Mouse (Mus musculus): Measurements from ENCODE around the gene Unc13d. TPM values are rescaled to one million over a fixed set of nuclear protein-coding genes. Genes with fewer than 3 reads are reported as not detected.

Unc13d gene
- polyA plus RNA-seq, 1 experiment: 8.0 TPM

GRCm38 (mm10) chr11:116081081-116081480, 3.3 kb upstream of the Unc13d start:
- 57% methylated on average over 6 of the region's 6 CpGs for WGBS
- DNase-seq (ENCODE audit: low read depth, low spot score): no peak

- DNase-seq (ENCODE audit: low read depth, low spot score): no peak
Measured at GRCm38 (mm10) chr11:116079511-116079910, 1.8 kb upstream of the Unc13d start.

GRCm38 (mm10) chr11:116078676-116079320, 1.0 kb upstream of the Unc13d start:
- WGBS: 76% methylated on average over 10 of the region's 10 CpGs
- DNase-seq (ENCODE audit: low read depth, low spot score): no peak

More at GRCm38 (mm10) chr11:116079511-116079910, 1.8 kb upstream of the Unc13d start:
- WGBS: 79% methylated on average over 10 of the region's 10 CpGs

- 6% methylated on average over 16 of the region's 16 CpGs for WGBS
- DNase-seq (ENCODE audit: low read depth, low spot score): no peak
Measured at GRCm38 (mm10) chr11:116078221-116078620, 460 bp upstream of the Unc13d start.

GRCm38 (mm10) chr11:116076836-116077235, 925 bp downstream of the Unc13d start:
- DNase-seq (ENCODE audit: low read depth, low spot score): no peak
- WGBS: 89% methylated on average over 7 of the region's 7 CpGs

GRCm38 (mm10) chr11:116076266-116076540, 1.6 kb downstream of the Unc13d start:
- 91% methylated on average over 7 of the region's 7 CpGs for WGBS
- DNase-seq (ENCODE audit: low read depth, low spot score): no peak

- DNase-seq (ENCODE audit: low read depth, low spot score): no peak
- WGBS: 76% methylated on average over 20 of the region's 20 CpGs
Measured at GRCm38 (mm10) chr11:116075539-116076265, 2.1 kb downstream of the Unc13d start.

GRCm38 (mm10) chr11:116074436-116074991, 3.2 kb downstream of the Unc13d start:
- WGBS: 78% methylated on average over 7 of the region's 7 CpGs
- no peak for DNase-seq (ENCODE audit: low read depth, low spot score)

- DNase-seq (ENCODE audit: low read depth, low spot score): no peak
- WGBS: 79% methylated on average over 3 of the region's 3 CpGs
Measured at GRCm38 (mm10) chr11:116072608-116073007, 5.2 kb downstream of the Unc13d start.

- 53% methylated on average over 5 of the region's 5 CpGs for WGBS
- DNase-seq (ENCODE audit: low read depth, low spot score): no peak
Measured at GRCm38 (mm10) chr11:116071510-116071909, 6.3 kb downstream of the Unc13d start.

- WGBS: 83% methylated on average over 12 of the region's 12 CpGs
- DNase-seq (ENCODE audit: low read depth, low spot score): no peak
Measured at GRCm38 (mm10) chr11:116065345-116065744, 12.4 kb downstream of the Unc13d start.

GRCm38 (mm10) chr11:116064187-116064867, 13.4 kb downstream of the Unc13d start:
- WGBS: 80% methylated on average over 23 of the region's 23 CpGs
- DNase-seq (ENCODE audit: low read depth, low spot score): no peak

GRCm38 (mm10) chr11:116063562-116063961, 14.2 kb downstream of the Unc13d start:
- WGBS: 60% methylated on average over 13 of the region's 13 CpGs
- DNase-seq (ENCODE audit: low read depth, low spot score): no peak

GRCm38 (mm10) chr11:116062521-116062920, 15.2 kb downstream of the Unc13d start:
- no peak for DNase-seq (ENCODE audit: low read depth, low spot score)
- WGBS: 73% methylated on average over 8 of the region's 8 CpGs

- 91% methylated on average over 13 of the region's 13 CpGs for WGBS
- no peak for DNase-seq (ENCODE audit: low read depth, low spot score)
Measured at GRCm38 (mm10) chr11:116061641-116062415, 15.9 kb downstream of the Unc13d start.

- WGBS: 33% methylated on average over 9 of the region's 9 CpGs
- DNase-seq (ENCODE audit: low read depth, low spot score): peak; percentile 73
Measured at GRCm38 (mm10) chr11:116060596-116060995, 17.2 kb downstream of the Unc13d start.

GRCm38 (mm10) chr11:116059691-116060025, 18.1 kb downstream of the Unc13d start:
- WGBS: 92% methylated on average over 11 of the region's 11 CpGs
- DNase-seq (ENCODE audit: low read depth, low spot score): no peak

- DNase-seq (ENCODE audit: low read depth, low spot score): no peak
- 88% methylated on average over 17 of the region's 17 CpGs for WGBS
Measured at GRCm38 (mm10) chr11:116058868-116059690, 18.7 kb downstream of the Unc13d start.

GRCm38 (mm10) chr11:116058022-116058614, 19.6 kb downstream of the Unc13d start:
- 57% methylated on average over 12 of the region's 12 CpGs for WGBS
- DNase-seq (ENCODE audit: low read depth, low spot score): no peak

Measured in large intestine, adult 2 months (tissue).